Mouse (Mus musculus) midbrain, embryonic 14.5 days (tissue): ENCODE measurements around the gene Ica1. TPM values are rescaled to one million over a fixed set of nuclear protein-coding genes. Genes with fewer than 3 reads are reported as not detected.
A peak's percentile ranks its signal among the peaks of the same experiment; 100 is the strongest.

Experiments used
- ATAC-seq: fragments of 200-750 bp; cut with Nextera tagmentation; 2 replicates; pipeline ENCODE4 v1.8.0; 2017; ENCODE audit warnings: moderate number of reproducible peaks, moderate library complexity; ENCODE audit not compliant: low FRiP score, low TSS enrichment
- DNase-seq: peaks from one replicate; pipeline ENCODE4 v3.0.0-alpha.2; 2015
- H3K27ac ChIP-seq: fragments of 300-500 bp; sonication (generic); replicated peaks from 2 replicates; pipeline ENCODE4 v1.5.1; 2014; ENCODE audit warnings: mild to moderate bottlenecking, low read depth, low read length, moderate library complexity
- H3K27me3 ChIP-seq: fragments of 300-500 bp; sonication (generic); 2 replicates; pipeline ENCODE4 v1.6.1; 2014; ENCODE audit warnings: low read length, control low read depth, mixed read lengths; ENCODE audit not compliant: control insufficient read depth, insufficient read depth
- H3K36me3 ChIP-seq: fragments of 300-500 bp; sonication (generic); 2 replicates; pipeline ENCODE4 v1.6.1; 2014; ENCODE audit warnings: low read length, control low read depth; ENCODE audit not compliant: control insufficient read depth, insufficient read depth
- H3K4me1 ChIP-seq: fragments of 300-500 bp; sonication (generic); 2 replicates; pipeline ENCODE4 v1.6.1; 2014; ENCODE audit warnings: mild to moderate bottlenecking, antibody characterized with exemption, low read length, control low read depth; ENCODE audit not compliant: control insufficient read depth, insufficient read depth
- H3K4me2 ChIP-seq: fragments of 300-500 bp; sonication (generic); 2 replicates; pipeline ENCODE4 v1.6.1; 2014; ENCODE audit warnings: mild to moderate bottlenecking, low read length, moderate library complexity
- H3K4me3 ChIP-seq: fragments of 300-500 bp; sonication (generic); replicated peaks from 2 replicates; pipeline ENCODE4 v1.5.1; 2014; ENCODE audit warnings: low read depth, low read length
- H3K9ac ChIP-seq: fragments of 300-500 bp; sonication (generic); replicated peaks from 2 replicates; pipeline ENCODE4 v1.6.1; 2014; ENCODE audit warnings: mild to moderate bottlenecking, low read length, moderate library complexity
- H3K9me3 ChIP-seq: fragments of 300-500 bp; sonication (generic); 2 replicates; pipeline ENCODE4 v1.6.1; 2016; ENCODE audit warnings: low read length, control low read depth, mixed read lengths; ENCODE audit not compliant: control insufficient read depth
- WGBS: fragments of 180-500 bp; shearing (Covaris S2); extraction: QIAGEN DNeasy Blood & Tissue Kit; methylation state at CpG from one replicate; pipeline ENCODE4 v1.1.7; 2014; 5-methylcytosine and 5-hydroxymethylcytosine counted together
- polyA plus RNA-seq: library from polyadenylated mRNA; unstranded; fragments of >200 nt; fragmentation: Nextera tagmentation; extraction: Ambion mirVana; gene quantifications from 2 replicates; pipeline ENCODE4 v1.2.1, GENCODE M21; 2014

Gene Ica1
- polyA plus RNA-seq, 1 experiment from 2014 or later, result 59.0 TPM

DNA sequence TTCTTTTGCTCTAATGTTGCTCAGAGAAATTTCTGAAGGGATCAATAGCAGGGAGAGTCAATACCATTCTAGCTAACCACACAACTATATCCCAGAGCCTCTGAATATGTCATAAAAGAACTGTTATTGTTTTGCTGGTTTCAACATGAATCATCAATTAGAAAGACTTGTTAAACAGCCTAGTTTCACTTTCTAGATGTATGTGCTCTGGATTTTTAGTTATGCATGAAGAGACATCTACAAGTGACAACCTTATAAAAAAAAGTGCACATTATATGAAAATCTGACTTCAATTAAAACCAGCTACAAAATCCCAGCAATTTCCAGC lies 41.8 kb downstream of the Ica1 start:
- H3K4me2 ChIP-seq, result no peak overlapping the region
- H3K4me1 ChIP-seq, result no peaks in the 10 kb centered on the region
- ATAC-seq (0 out of 2 replicates have a peak, but pooled peaks have one; percentile 18), DNase-seq (no peak)
- no peak overlapping the region for H3K9ac ChIP-seq
- no peaks in the 10 kb centered on the region for H3K9me3 ChIP-seq
- H3K27ac ChIP-seq, result no peak overlapping the region
- no peaks in the 10 kb centered on the region for H3K27me3 ChIP-seq
- no peak overlapping the region for H3K4me3 ChIP-seq
- 0 out of 2 replicates have a peak, but pooled peaks cover under 1% of the 10 kb centered on the region for H3K36me3 ChIP-seq

DNA sequence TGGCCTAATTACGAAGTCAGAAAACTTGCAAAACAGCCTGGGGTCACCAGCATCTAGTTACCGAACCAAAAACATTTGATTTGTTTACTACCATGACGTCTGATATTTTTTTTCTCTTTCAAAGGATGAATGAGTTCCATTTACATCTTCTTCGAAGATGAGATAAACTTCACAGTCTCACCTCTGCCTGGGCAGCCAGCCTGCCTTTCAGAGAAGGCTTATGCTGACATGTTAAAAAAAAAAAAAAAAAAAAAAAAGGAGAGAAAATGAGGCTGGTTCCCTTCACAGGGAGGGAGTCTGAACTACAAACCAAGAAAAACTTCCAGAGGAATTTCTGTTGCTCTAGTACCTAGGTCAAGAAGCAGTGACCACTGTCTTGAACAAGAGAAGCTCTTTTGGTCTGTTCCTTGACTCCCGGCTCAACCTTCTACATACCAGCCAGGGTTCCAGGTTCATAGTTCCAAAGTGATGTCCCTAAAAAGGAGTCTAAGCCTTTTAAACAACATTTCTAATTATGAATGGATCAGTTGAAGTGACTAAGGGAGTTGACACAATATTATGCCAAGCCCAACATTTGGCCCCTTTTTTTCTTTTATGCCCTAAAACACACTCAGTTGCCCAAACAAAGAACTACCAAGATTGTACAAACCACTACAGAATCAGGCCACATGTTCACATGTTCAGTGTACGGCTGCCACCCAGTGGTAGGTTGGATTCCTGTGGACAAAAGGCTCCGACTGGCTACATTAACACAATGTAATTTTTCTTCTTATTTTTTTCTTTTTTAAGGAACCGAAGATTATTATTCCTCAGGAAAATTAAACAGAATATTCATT lies 42.4 kb downstream of the Ica1 start:
- H3K27ac ChIP-seq, result peak overlapping the region; percentile 28; the same call in 1 of the 2 replicates
- H3K4me1 ChIP-seq, result no peaks in the 10 kb centered on the region
- ATAC-seq (peak; percentile 88), DNase-seq (peak; percentile 92)
- H3K9me3 ChIP-seq, result no peaks in the 10 kb centered on the region
- 59% methylated on average over 8 of the region's 8 CpGs for WGBS
- no peaks in the 10 kb centered on the region for H3K27me3 ChIP-seq
- no peak overlapping the region for H3K4me2 ChIP-seq
- H3K36me3 ChIP-seq, result no peaks in the 10 kb centered on the region
- H3K9ac ChIP-seq, result no peak overlapping the region
- no peak overlapping the region for H3K4me3 ChIP-seq

DNA sequence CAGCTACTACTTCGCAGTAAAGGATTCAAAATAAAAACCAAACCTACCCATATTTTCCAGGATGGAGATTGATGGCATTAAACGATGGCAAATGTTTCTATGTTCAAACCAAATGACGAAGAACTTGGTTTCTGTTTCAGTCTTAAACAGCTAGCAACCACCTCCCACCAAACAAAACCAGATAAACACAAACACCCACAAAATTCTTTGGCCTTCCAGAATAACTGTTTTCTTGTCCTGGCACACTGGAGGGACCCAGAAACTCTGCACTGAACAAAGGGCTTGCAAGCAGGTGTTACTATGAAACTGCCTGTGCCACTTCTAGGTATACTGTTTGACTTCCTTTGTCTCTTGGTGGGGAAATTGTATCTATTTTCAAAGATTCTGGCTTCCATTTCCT lies 43.2 kb downstream of the Ica1 start:
- DNase-seq, result no peak
- Histone ChIP-seq H3K4me3 (no peak overlapping the region), H3K4me2 (no peak overlapping the region), H3K9ac (no peak overlapping the region), H3K27me3 (no peaks in the 10 kb centered on the region), H3K4me1 (no peaks in the 10 kb centered on the region), H3K36me3 (no peaks in the 10 kb centered on the region), H3K27ac (no peak overlapping the region), H3K9me3 (no peaks in the 10 kb centered on the region)
- 97% methylated on average over 3 of the region's 3 CpGs for WGBS
- no peak for ATAC-seq

DNA sequence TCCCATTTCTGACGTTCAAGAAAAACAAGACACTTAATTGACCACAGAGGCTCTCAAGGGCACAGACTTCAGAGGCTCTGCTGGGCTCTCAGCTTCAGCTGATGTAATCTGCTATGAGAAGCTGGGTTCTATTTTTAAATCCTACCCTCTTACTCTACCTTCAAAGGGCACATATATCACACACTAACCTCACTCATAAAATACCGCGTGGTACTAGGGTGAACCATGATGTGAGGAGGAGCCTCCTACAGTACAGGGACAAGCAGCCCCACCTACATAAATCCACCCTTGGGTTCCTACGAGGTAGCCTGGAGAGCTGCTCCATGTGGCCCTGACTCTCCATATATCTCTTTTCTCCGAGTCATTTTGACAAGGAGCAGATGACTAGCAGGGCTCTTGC lies 45.8 kb downstream of the Ica1 start:
- Histone ChIP-seq H3K27me3 (no peaks in the 10 kb centered on the region), H3K4me1 (no peaks in the 10 kb centered on the region), H3K4me2 (no peak overlapping the region), H3K36me3 (no peaks in the 10 kb centered on the region), H3K4me3 (no peak overlapping the region), H3K27ac (no peak overlapping the region), H3K9ac (no peak overlapping the region), H3K9me3 (no peaks in the 10 kb centered on the region)
- ATAC-seq (no peak), DNase-seq (no peak)
- WGBS, result 84% methylated on average over 5 of the region's 5 CpGs

DNA sequence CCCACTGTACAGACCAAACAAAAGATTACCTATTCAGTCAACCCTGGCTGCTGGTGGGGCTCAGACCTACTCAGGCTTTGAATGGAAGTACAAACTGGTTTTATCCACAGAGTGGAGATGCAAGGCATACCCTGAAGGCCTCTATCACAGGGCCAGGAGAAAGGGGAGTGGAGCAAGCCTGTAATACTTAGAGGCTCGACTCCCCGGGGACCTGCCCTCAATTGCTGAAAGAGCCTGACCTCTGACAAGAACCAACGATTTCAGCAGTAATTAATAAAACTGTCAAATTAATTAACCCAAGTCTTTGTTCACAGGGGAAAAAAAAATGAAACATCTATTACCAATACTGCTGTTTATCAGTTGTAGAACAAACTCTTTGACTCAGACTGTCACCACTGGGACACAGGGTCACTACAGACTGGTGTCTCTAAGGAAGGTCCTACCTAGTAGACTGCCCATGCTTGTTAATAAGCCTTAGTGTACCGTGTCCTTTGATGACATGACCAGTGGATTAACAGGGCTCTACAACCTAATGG lies 46.6 kb downstream of the Ica1 start:
- Histone ChIP-seq H3K9me3 (no peaks in the 10 kb centered on the region), H3K4me1 (no peaks in the 10 kb centered on the region), H3K4me2 (no peak overlapping the region), H3K27ac (no peak overlapping the region), H3K9ac (no peak overlapping the region), H3K27me3 (no peaks in the 10 kb centered on the region), H3K4me3 (no peak overlapping the region), H3K36me3 (no peaks in the 10 kb centered on the region)
- DNase-seq, result peak; percentile 10
- 38% methylated on average over 4 of the region's 4 CpGs for WGBS
- ATAC-seq, result no peak

DNA sequence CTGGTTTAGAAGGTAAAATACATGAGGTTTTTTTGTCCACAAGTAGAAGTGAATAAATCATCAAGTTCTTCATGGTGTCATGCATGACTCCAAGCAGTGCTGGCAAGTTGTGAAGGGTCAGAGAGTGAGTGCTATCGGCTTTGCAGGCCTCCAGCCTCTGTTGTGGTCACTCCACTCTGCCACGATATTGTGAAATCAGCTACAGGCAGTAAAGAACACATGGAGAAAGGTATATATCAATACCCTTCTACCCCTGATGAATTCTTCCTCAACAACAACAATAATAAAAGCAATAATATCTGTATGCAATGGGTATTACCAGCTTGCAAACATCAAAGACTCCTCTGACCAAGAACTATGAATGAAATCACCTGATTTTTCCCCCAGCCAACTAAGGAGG lies 47.9 kb downstream of the Ica1 start:
- ATAC-seq, result no peak
- H3K4me1 ChIP-seq, result no peaks in the 10 kb centered on the region
- no peak for DNase-seq
- 97% methylated on average over 2 of the region's 2 CpGs for WGBS
- no peak overlapping the region for H3K4me3 ChIP-seq
- H3K36me3 ChIP-seq, result no peaks in the 10 kb centered on the region
- no peaks in the 10 kb centered on the region for H3K9me3 ChIP-seq
- H3K9ac ChIP-seq, result no peak overlapping the region
- H3K27me3 ChIP-seq, result no peaks in the 10 kb centered on the region
- H3K27ac ChIP-seq, result no peak overlapping the region
- H3K4me2 ChIP-seq, result no peak overlapping the region

DNA sequence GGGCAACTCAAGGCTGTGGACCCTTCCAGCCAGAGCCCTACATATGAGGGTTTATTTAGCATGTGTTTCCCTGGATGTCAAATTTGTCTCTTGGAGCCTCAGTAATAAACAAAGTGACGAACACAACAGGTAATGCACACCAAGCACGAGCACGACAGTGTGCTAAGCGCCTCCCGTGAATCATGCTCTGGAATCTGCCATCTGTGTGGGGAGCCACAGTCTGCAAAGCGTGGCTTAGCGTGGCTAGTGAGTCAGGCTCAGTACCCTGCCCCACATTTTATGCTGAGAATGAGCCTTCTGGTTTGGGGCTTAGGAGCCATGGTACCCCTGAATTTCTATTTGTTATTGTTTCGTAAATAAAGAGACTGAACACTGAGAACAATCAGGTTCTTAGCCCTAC lies 50.5 kb downstream of the Ica1 start:
- H3K36me3 ChIP-seq, result no peaks in the 10 kb centered on the region
- H3K9ac ChIP-seq, result no peak overlapping the region
- H3K9me3 ChIP-seq, result no peaks in the 10 kb centered on the region
- ATAC-seq, result no peak
- H3K27me3 ChIP-seq, result no peaks in the 10 kb centered on the region
- DNase-seq, result no peak
- 91% methylated on average over 8 of the region's 8 CpGs for WGBS
- no peak overlapping the region for H3K4me3 ChIP-seq
- H3K4me1 ChIP-seq, result no peaks in the 10 kb centered on the region
- H3K27ac ChIP-seq, result no peak overlapping the region
- no peak overlapping the region for H3K4me2 ChIP-seq

DNA sequence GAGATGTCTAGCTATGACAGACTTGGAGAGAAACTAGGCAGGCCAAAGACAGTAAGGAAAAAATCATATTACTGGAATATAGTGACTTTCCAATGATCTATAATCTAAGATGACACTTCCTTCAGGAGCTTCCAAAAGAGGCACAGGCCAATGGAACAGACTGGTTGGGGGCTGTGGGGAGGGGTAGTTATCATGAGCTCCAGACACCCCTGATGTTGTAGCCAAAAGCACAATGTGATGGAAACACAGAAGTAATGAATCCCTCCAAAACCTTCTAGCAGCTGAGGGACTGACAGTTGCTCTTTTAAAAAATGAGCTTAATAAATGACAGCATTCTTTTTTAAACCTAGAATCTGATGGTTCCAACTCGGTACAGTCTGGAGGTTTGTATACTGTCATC lies 52.7 kb downstream of the Ica1 start:
- Histone ChIP-seq H3K27ac (no peak overlapping the region), H3K27me3 (no peaks in the 10 kb centered on the region), H3K4me3 (no peak overlapping the region), H3K9ac (no peak overlapping the region), H3K4me1 (no peaks in the 10 kb centered on the region), H3K36me3 (no peaks in the 10 kb centered on the region), H3K4me2 (no peak overlapping the region), H3K9me3 (no peaks in the 10 kb centered on the region)
- 87% methylated on average over 1 of the region's 1 CpGs for WGBS
- DNase-seq (no peak), ATAC-seq (no peak)

DNA sequence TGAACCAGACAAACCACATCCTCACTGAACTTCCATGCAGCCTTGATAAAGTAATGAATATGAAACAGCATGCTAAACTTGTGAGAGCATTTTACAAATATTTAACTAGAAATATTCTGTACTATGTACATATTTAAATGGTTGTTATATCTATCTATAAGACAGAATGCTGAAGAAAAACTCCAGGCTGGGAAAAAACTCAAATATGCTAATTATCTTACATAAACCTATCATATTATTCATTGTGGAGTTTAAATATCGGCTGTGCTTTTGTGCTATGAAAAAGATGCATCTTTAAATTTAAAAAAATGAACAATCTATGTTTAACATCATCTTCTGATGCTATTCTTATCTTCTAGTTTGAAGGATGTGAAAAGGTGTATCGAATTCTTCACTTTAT lies 58.6 kb downstream of the Ica1 start:
- no peak overlapping the region for H3K9ac ChIP-seq
- H3K4me1 ChIP-seq, result no peaks in the 10 kb centered on the region
- no peaks in the 10 kb centered on the region for H3K36me3 ChIP-seq
- H3K4me2 ChIP-seq, result no peak overlapping the region
- no peak overlapping the region for H3K27ac ChIP-seq
- 98% methylated on average over 2 of the region's 2 CpGs for WGBS
- no peak overlapping the region for H3K4me3 ChIP-seq
- no peaks in the 10 kb centered on the region for H3K27me3 ChIP-seq
- no peak for ATAC-seq
- DNase-seq, result no peak
- no peaks in the 10 kb centered on the region for H3K9me3 ChIP-seq
